Mouse (Mus musculus) C2C12 (cell line): ENCODE measurements around the gene Ube2z. TPM values are rescaled to one million over a fixed set of nuclear protein-coding genes. Genes with fewer than 3 reads are reported as not detected.

Source experiments
- H3K27me3 ChIP-seq: one replicate; pipeline ENCODE4 v1.6.1; 2011; ENCODE audit not compliant: control insufficient read depth, insufficient read depth, insufficient read length
- H3K36me3 ChIP-seq: one replicate; pipeline ENCODE4 v1.6.1; 2011; ENCODE audit not compliant: control insufficient read depth, insufficient read depth
- H3K4me3 ChIP-seq: one replicate; pipeline ENCODE4 v1.5.1; 2011; ENCODE audit warnings: mild to moderate bottlenecking, control low read depth; ENCODE audit not compliant: poor library complexity, insufficient read depth, severe bottlenecking
- H3K79me2 ChIP-seq: one replicate; pipeline ENCODE4 v1.6.1; 2011; ENCODE audit not compliant: control insufficient read depth, insufficient read depth
- H3K79me3 ChIP-seq: one replicate; pipeline ENCODE4 v1.6.1; 2011; ENCODE audit warnings: low read depth, control low read depth
- H3ac ChIP-seq: one replicate; pipeline ENCODE3; 2011; ENCODE audit warnings: low read depth; ENCODE audit not compliant: control insufficient read depth, insufficient read length
- CEBPB ChIP-seq: IDR thresholded peaks from one replicate; pipeline ENCODE4 v1.6.1; 2011; ENCODE audit warnings: low read depth, mild to moderate bottlenecking, control low read depth, moderate library complexity
- CTCF ChIP-seq: IDR thresholded peaks from one replicate; pipeline ENCODE4 v1.5.1; 2011; ENCODE audit not compliant: control insufficient read depth, insufficient read depth, insufficient read length
- FOSL1 ChIP-seq: IDR thresholded peaks from one replicate; pipeline ENCODE4 v1.8.0; 2011; ENCODE audit warnings: mild to moderate bottlenecking, low read length; ENCODE audit not compliant: poor library complexity, insufficient read depth, severe bottlenecking
- MAX ChIP-seq: IDR thresholded peaks from one replicate; pipeline ENCODE4 v1.6.1; 2011; ENCODE audit warnings: mild to moderate bottlenecking, control low read depth
- MYOD1 ChIP-seq: IDR thresholded peaks from one replicate; pipeline ENCODE4 v1.6.1; 2011; ENCODE audit warnings: low read depth; ENCODE audit not compliant: control insufficient read depth, insufficient read length
- MYOG ChIP-seq: IDR thresholded peaks from one replicate; pipeline ENCODE4 v1.6.1; 2011; ENCODE audit not compliant: control insufficient read depth, insufficient read length; ENCODE audit errors: extremely low read depth
- USF1 ChIP-seq: IDR thresholded peaks from one replicate; pipeline ENCODE4 v1.6.1; 2011; ENCODE audit warnings: low read depth, mild to moderate bottlenecking, control low read depth, moderate library complexity
- polyA plus RNA-seq: library from polyadenylated mRNA; unstranded; fragments of >200 nt; fragmentation: generic; extraction: Trizol; gene quantifications from one replicate; pipeline ENCODE4 v1.2.1, GENCODE M21; 2012; ENCODE audit warnings: missing spikeins

Gene Ube2z
- polyA plus RNA-seq, 1 experiment, result 73.0 TPM

DNA sequence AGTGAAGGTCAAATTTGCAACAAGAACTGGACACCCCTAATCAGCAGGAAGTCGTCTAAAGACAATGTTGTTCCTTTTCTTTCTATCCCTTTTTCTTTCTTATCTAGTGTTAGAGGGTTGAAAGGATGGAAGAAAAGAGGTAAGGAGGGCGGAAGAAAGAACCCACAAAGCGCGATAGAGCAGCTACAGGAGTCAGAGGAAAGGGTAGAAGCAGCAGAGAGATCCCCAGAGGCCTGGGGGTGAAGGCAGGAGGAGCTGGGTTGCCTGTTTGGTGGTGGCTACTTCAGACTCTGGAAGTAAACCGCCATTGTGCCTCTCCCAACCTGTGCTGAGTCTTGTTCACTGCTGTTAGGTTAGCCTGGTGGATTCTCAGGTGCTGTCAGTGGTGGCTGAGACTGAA is 37.1 kb downstream of the Ube2z start:
- TF ChIP-seq MAX (no peak), CTCF (no peak), MYOG (no peak), CEBPB (no peak), FOSL1 (no peak), MYOD1 (no peak), USF1 (no peak)
- no peak overlapping the region for H3ac ChIP-seq
- peaks cover 37% of the 10 kb centered on the region for H3K27me3 ChIP-seq
- no peak overlapping the region for H3K4me3 ChIP-seq
- no peaks in the 10 kb centered on the region for H3K36me3 ChIP-seq
- no peaks in the 10 kb centered on the region for H3K79me2 ChIP-seq
- H3K79me3 ChIP-seq, result no peaks in the 10 kb centered on the region

GRCm38 (mm10) chr11:96020622-96021021 is 44.6 kb downstream of the Ube2z start:
- H3ac ChIP-seq, result no peak overlapping the region
- TF ChIP-seq MYOG, result no peak
- no peak for TF ChIP-seq FOSL1
- TF ChIP-seq MYOD1, result no peak
- TF ChIP-seq USF1, result no peak
- TF ChIP-seq CEBPB, result no peak
- TF ChIP-seq CTCF, result no peak
- no peak for TF ChIP-seq MAX
- H3K4me3 ChIP-seq, result no peak overlapping the region

DNA sequence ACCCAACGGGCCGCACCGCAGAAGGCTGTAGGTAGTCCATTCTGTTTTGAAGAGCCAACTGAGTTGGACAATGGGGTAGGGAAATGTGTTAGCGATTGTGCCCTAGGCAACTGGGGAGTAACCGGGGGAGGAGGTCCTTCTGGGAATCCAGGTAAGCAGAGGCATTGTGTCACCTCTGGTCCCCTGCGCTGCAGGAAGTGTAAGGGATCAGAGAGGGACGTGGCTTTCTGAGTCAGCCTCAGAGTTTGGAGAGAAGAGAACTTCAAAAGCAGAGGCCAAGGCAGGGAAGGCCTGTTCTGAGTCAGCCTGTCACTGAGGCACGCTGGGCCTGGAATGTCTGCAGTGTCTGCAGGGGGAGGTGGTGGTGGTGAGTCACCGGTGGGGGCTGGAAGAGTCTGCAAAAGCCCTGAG is 47.2 kb downstream of the Ube2z start:
- no peak overlapping the region for H3K4me3 ChIP-seq
- no peaks in the 10 kb centered on the region for H3K79me3 ChIP-seq
- H3K79me2 ChIP-seq, result no peaks in the 10 kb centered on the region
- H3ac ChIP-seq, result no peak overlapping the region
- H3K36me3 ChIP-seq, result no peaks in the 10 kb centered on the region
- peaks cover 2% of the 10 kb centered on the region for H3K27me3 ChIP-seq
- TF ChIP-seq CTCF, result no peak
- TF ChIP-seq FOSL1, result peak; percentile 91
- no peak for TF ChIP-seq CEBPB
- peak; percentile 85 for TF ChIP-seq MAX

More at GRCm38 (mm10) chr11:96020622-96021021, 44.6 kb downstream of the Ube2z start:
- Histone ChIP-seq H3K27me3 (peaks cover 5% of the 10 kb centered on the region), H3K36me3 (no peaks in the 10 kb centered on the region), H3K79me2 (no peaks in the 10 kb centered on the region), H3K79me3 (no peaks in the 10 kb centered on the region)

DNA sequence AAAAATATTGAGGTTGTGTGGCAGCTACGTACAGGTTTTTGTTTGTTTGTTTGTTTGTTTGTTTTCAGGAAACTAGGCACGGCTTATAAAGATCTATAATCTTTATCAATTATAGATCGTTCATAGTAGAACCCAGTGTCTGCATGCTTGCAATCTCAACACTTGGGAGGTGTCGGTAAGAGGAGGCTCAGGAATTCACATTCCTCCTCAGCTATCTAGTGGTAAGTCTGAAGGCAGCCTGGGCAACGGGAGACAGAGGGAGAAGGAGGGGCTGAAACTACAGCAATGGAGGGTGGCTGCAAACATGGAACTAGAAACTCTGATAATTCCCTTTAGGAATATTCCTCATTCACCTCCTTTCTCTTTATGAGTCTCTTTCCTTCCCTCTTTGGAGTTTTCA is 49.8 kb downstream of the Ube2z start:
- Histone ChIP-seq H3K79me3 (no peaks in the 10 kb centered on the region), H3ac (no peak overlapping the region), H3K4me3 (no peak overlapping the region), H3K27me3 (peaks cover 9% of the 10 kb centered on the region), H3K79me2 (no peaks in the 10 kb centered on the region), H3K36me3 (no peaks in the 10 kb centered on the region)
- no peak for TF ChIP-seq MYOG
- TF ChIP-seq FOSL1, result no peak
- TF ChIP-seq CEBPB, result no peak
- no peak for TF ChIP-seq USF1

GRCm38 (mm10) chr11:96011982-96012381 is 53.2 kb downstream of the Ube2z start:
- Histone ChIP-seq H3ac (no peak overlapping the region), H3K79me2 (no peaks in the 10 kb centered on the region), H3K79me3 (no peaks in the 10 kb centered on the region), H3K27me3 (peaks cover 19% of the 10 kb centered on the region), H3K4me3 (no peak overlapping the region), H3K36me3 (no peaks in the 10 kb centered on the region)
- TF ChIP-seq FOSL1 (no peak), USF1 (no peak), CEBPB (no peak), MAX (no peak), MYOD1 (no peak), CTCF (no peak), MYOG (no peak)

DNA sequence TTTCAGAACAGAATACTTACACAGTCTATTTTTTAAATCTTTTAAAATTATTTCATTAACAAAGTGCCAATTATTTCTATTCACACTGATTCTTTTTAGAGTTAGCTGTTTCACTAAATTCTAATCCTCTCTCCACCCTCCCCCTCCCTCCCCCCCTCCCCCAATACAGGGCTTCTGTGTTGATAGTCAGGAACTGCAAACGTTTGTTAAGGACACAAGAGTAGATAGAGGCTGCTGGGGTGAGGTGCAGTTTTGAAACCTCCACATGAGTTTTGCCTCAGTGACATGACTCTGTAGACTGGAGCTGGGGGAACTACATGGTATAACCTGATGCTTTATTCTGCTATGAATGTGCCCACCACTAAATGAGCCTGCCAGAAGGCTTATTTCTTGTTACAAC is 56.4 kb downstream of the Ube2z start:
- no peaks in the 10 kb centered on the region for H3K79me2 ChIP-seq
- H3ac ChIP-seq, result no peak overlapping the region
- H3K4me3 ChIP-seq, result no peak overlapping the region
- H3K36me3 ChIP-seq, result no peaks in the 10 kb centered on the region
- H3K27me3 ChIP-seq, result peaks cover 36% of the 10 kb centered on the region
- no peaks in the 10 kb centered on the region for H3K79me3 ChIP-seq
- TF ChIP-seq MYOG (no peak), FOSL1 (no peak), CTCF (no peak), MYOD1 (no peak), USF1 (no peak), MAX (no peak), CEBPB (no peak)
